Mouse (Mus musculus) neural tube, postnatal 0 days (tissue): Measurements from ENCODE around the gene Muc5b. TPM values are rescaled to one million over a fixed set of nuclear protein-coding genes. Genes with fewer than 3 reads are reported as not detected.

ENCODE experiments used
- polyA plus RNA-seq: library from polyadenylated mRNA; unstranded; fragments of >200 nt; fragmentation: Nextera tagmentation; extraction: Ambion mirVana; gene quantifications from 2 replicates; pipeline ENCODE4 v1.2.1, GENCODE M21; 2015

Gene Muc5b
- polyA plus RNA-seq: 0.01 TPM in 1 of 2 replicates, not detected in the other

GRCm38 (mm10) chr7:141838779-141839178 is at the start of gene Muc5b:
Muc5b (plus strand) TSS chr7:141839070.

GRCm38 (mm10) chr7:141918407-141918806 is 79.5 kb downstream of the Muc5b start, which contains the start of gene Tollip:
Tollip (minus strand) TSS chr7:141918507.

Other genes starting within 250 kb of the Muc5b start
- gene Muc6, start 183.8 kb upstream of the Muc5b start, polyA plus RNA-seq: 0.08 and 0.15 TPM in 2 replicates
- gene Muc2, start 148.7 kb upstream of the Muc5b start, polyA plus RNA-seq: 0.32 and 0.65 TPM in 2 replicates
- gene Muc5ac, start 50.1 kb upstream of the Muc5b start, polyA plus RNA-seq: not detected in 2 replicates
- gene Tollip, start 79.4 kb downstream of the Muc5b start, polyA plus RNA-seq: 61.3 and 69.3 TPM in 2 replicates
- 20.1 and 22.0 TPM in 2 replicates for gene Brsk2, start 110.7 kb downstream of the Muc5b start, polyA plus RNA-seq
- gene Mob2, start 222.0 kb downstream of the Muc5b start, polyA plus RNA-seq: 42.3 and 44.3 TPM in 2 replicates